Mouse (Mus musculus): ENCODE measurements around the gene Spata13. TPM values are rescaled to one million over a fixed set of nuclear protein-coding genes. Genes with fewer than 3 reads are reported as not detected.

Gene Spata13
- polyA plus RNA-seq, 1 experiment from 2014 or later = 34.8 TPM

- no peak for ATAC-seq (ENCODE audit: low FRiP score)
- H3K4me2 ChIP-seq = no peak overlapping the region
- 60% methylated on average over 11 of the region's 11 CpGs for WGBS
- no peaks in the 10 kb centered on the region for H3K9me3 ChIP-seq
- no peak overlapping the region for H3K27ac ChIP-seq
- H3K4me3 ChIP-seq = no peak overlapping the region
- H3K36me3 ChIP-seq = peaks cover 44% of the 10 kb centered on the region
- H3K27me3 ChIP-seq = no peaks in the 10 kb centered on the region
- no peak overlapping the region; the same call in 1 of the 2 replicates for H3K9ac ChIP-seq
- H3K4me1 ChIP-seq (replicated peaks) = no peaks in the 10 kb centered on the region
Observed at GRCm38 (mm10) chr14:60806891-60807344, 173.1 kb downstream of the Spata13 start.

- Histone ChIP-seq H3K9ac (no peak overlapping the region), H3K27me3 (no peaks in the 10 kb centered on the region), H3K9me3 (no peaks in the 10 kb centered on the region), H3K4me3 (no peak overlapping the region), H3K36me3 (peaks cover 37% of the 10 kb centered on the region), H3K27ac (no peak overlapping the region), H3K4me2 (no peak overlapping the region), H3K4me1 (replicated peaks) (no peaks in the 10 kb centered on the region)
- no peak for ATAC-seq (ENCODE audit: low FRiP score)
- WGBS = 92% methylated on average over 8 of the region's 8 CpGs
Observed at GRCm38 (mm10) chr14:60809881-60810280, 176.1 kb downstream of the Spata13 start.

- ATAC-seq (ENCODE audit: low FRiP score) = no peak
- H3K4me1 ChIP-seq (replicated peaks) = no peaks in the 10 kb centered on the region
- H3K4me3 ChIP-seq = no peak overlapping the region
- WGBS = 89% methylated on average over 4 of the region's 4 CpGs
- peaks cover 36% of the 10 kb centered on the region for H3K36me3 ChIP-seq
- no peak overlapping the region for H3K9ac ChIP-seq
- H3K4me2 ChIP-seq = no peak overlapping the region
- no peak overlapping the region for H3K27ac ChIP-seq
- no peaks in the 10 kb centered on the region for H3K9me3 ChIP-seq
- no peaks in the 10 kb centered on the region for H3K27me3 ChIP-seq
Observed at GRCm38 (mm10) chr14:60811547-60811946, 177.7 kb downstream of the Spata13 start.

Other genes with a start within 250 kb of the Spata13 start
- 0.12 and 0.23 TPM in 2 replicates for gene C1qtnf9, start 134.1 kb downstream of the Spata13 start, polyA plus RNA-seq (2015; fragmentation: Nextera tagmentation; extraction: Ambion mirVana)
- gene Mipep, start 150.6 kb downstream of the Spata13 start, polyA plus RNA-seq (2015; fragmentation: Nextera tagmentation; extraction: Ambion mirVana) = 16.4 and 17.5 TPM in 2 replicates

Measured in hindbrain, embryonic 13.5 days (tissue).